Mouse (Mus musculus) adrenal gland, postnatal 25 days (tissue): Measurements from ENCODE around the gene Asdurf. TPM values are rescaled to one million over a fixed set of nuclear protein-coding genes. Genes with fewer than 3 reads are reported as not detected.

Experiments used
- total RNA-seq: library from RNA; stranded (reverse); gene quantifications from 2 replicates; pipeline ENCODE4 v1.2.3, GENCODE M21; 2021

The Asdurf gene
- total RNA-seq, 1 experiment from 2014 or later: not detected

Other genes starting within 250 kb of the Asdurf start
- gene 1700019A02Rik, start 165.0 kb downstream of the Asdurf start, total RNA-seq: not detected in 2 replicates
- 4.0 and 7.7 TPM in 2 replicates for gene Pms1, start 55.6 kb downstream of the Asdurf start, total RNA-seq
- gene Ormdl1, start 55.5 kb downstream of the Asdurf start, total RNA-seq: 18.5 and 21.7 TPM in 2 replicates
- gene Gm28778, start 55.5 kb downstream of the Asdurf start, total RNA-seq: not detected in 2 replicates
- 22.8 and 26.8 TPM in 2 replicates for gene Osgepl1, start 39.0 kb downstream of the Asdurf start, total RNA-seq
- not detected in 2 replicates for gene Gm28551, start within 50 bp of the Asdurf start, total RNA-seq
- 28.4 and 29.7 TPM in 2 replicates for gene Asnsd1, start 133 bp upstream of the Asdurf start, total RNA-seq